Mouse (Mus musculus) cerebellum, adult 2 months (tissue): ENCODE measurements around the gene Bcan.

Experiments
- CTCF ChIP-seq: fragments of 200-500 bp; IDR thresholded peaks from 2 replicates; pipeline ENCODE4 v1.5.1; 2011; ENCODE audit warnings: low read depth, mild to moderate bottlenecking, control low read depth, low read length, moderate library complexity, borderline replicate concordance; ENCODE audit not compliant: insufficient read depth
- POLR2A ChIP-seq: fragments of 200-500 bp; IDR thresholded peaks from 2 replicates; pipeline ENCODE4 v1.6.1; 2011; ENCODE audit warnings: low read length, control low read depth, borderline replicate concordance; ENCODE audit not compliant: insufficient read depth

- TF ChIP-seq CTCF (no peak), POLR2A (no peak)
Observed at GRCm38 (mm10) chr3:87981214-87981760, 18.7 kb downstream of the Bcan start.
